Mouse (Mus musculus): ENCODE measurements at regions not wholly inside any gene's neighbourhood (a gene's known extent, or its start where the extent isn't known, plus 50 kb on each side); places are given as distances from the start of the nearest gene placed in this dataset.

DNA sequence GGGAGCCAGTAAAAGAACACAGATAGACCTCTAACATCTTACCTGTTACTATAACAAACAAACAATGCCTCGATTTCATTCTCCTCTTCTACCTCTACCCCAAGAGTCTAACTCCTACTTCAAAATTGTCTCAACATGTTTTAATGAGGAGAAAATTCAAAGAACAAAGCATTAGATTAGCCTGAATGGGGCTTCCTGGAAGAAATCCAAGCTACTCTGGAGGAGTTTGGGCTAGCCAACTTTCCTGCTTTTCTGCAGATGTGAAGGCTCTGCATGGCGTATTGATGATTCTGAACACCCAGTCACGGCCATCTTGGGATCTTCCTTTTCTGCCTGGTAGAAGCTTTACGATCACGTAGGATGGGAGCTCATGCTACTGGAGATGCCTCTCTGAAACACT, 62.9 kb upstream of the Boc start:
- no peak for TF ChIP-seq CTCF (IDR thresholded peaks at IDR 0.05; ENCODE audit: borderline replicate concordance, extremely low read depth, insufficient read depth, insufficient read length)
- no peak for TF ChIP-seq POLR2A (IDR thresholded peaks at IDR 0.05; ENCODE audit: borderline replicate concordance, extremely low read depth, insufficient read depth, insufficient read length, poor library complexity, severe bottlenecking)
